8 mouse cellular contexts compared by ENCODE assay signal in genomic region chr5:129907775-129908174, GRCm38 (mm10). TPM values are rescaled to one million over a fixed set of nuclear protein-coding genes. Genes with fewer than 3 reads are reported as not detected.
DNase-seq lines count a peak whose midpoint lies in the region; ATAC-seq and TF ChIP-seq lines count a peak whose summit lies in the region.

No protein-coding gene starts in this region.

- no peaks in the 10 kb centered on the region for H3K4me1 ChIP-seq in lung, postnatal 0 days (ENCODE audit: insufficient read depth, low read depth, low read length)
- H3K4me1 ChIP-seq in lung, adult 2 months (ENCODE audit: control insufficient read depth, insufficient read depth, low read length), result no peaks in the 10 kb centered on the region; the same call in 1 of the 2 replicates
- no peaks in the 10 kb centered on the region for H3K4me1 ChIP-seq in forebrain, embryonic 11.5 days (replicated peaks; ENCODE audit: control insufficient read depth, insufficient read depth, low read length)
- 0 out of 2 replicates have a peak, but pooled peaks cover 8% of the 10 kb centered on the region for H3K4me1 ChIP-seq in limb, embryonic 12.5 days (replicated peaks)
- 0 out of 2 replicates have a peak, but pooled peaks cover 4% of the 10 kb centered on the region for H3K4me1 ChIP-seq in olfactory bulb, adult 2 months (ENCODE audit: control insufficient read depth, insufficient read depth, low read length)

- no peak for TF ChIP-seq POLR2A in lung, adult 2 months (IDR thresholded peaks at IDR 0.05; ENCODE audit: borderline replicate concordance, extremely low read depth, low read depth, low read length)
- TF ChIP-seq POLR2A in olfactory bulb, adult 2 months (IDR thresholded peaks at IDR 0.05; ENCODE audit: insufficient read depth, low read depth, low read length), result no peak

- no peak for ATAC-seq in lung, postnatal 0 days
- no peak for ATAC-seq in forebrain, embryonic 11.5 days (replicated peaks; ENCODE audit: low FRiP score)
- ATAC-seq in limb, embryonic 12.5 days (ENCODE audit: insufficient number of reproducible peaks, insufficient read depth, low FRiP score, low TSS enrichment, low read depth), result no peak
- ATAC-seq in frontal cortex, adult (ENCODE audit: low TSS enrichment), result no peak

- H3K27me3 ChIP-seq in lung, postnatal 0 days (replicated peaks; ENCODE audit: insufficient read depth, low read length), result no peaks in the 10 kb centered on the region
- no peaks in the 10 kb centered on the region for H3K27me3 ChIP-seq in forebrain, embryonic 11.5 days (ENCODE audit: control insufficient read depth, insufficient read depth, low read length)
- H3K27me3 ChIP-seq in limb, embryonic 12.5 days, result no peaks in the 10 kb centered on the region

- H3K27ac ChIP-seq in lung, postnatal 0 days (ENCODE audit: low read length), result no peak overlapping the region
- peak overlapping the region; percentile 68; the same call in 1 of the 2 replicates for H3K27ac ChIP-seq in forebrain, embryonic 11.5 days (ENCODE audit: low read depth, low read length)
- H3K27ac ChIP-seq in limb, embryonic 12.5 days, result peak overlapping the region; percentile 91
- H3K27ac ChIP-seq in olfactory bulb, adult 2 months (ENCODE audit: insufficient read depth, low read depth, low read length), result 0 out of 2 replicates have a peak overlapping the region, but pooled peaks have one; percentile 22

- H3K4me2 ChIP-seq in lung, postnatal 0 days (replicated peaks; ENCODE audit: low read depth, low read length), result peak overlapping the region; percentile 88
- H3K4me2 ChIP-seq in forebrain, embryonic 11.5 days (ENCODE audit: low read depth, low read length, severe bottlenecking), result peak overlapping the region; percentile 79
- H3K4me2 ChIP-seq in limb, embryonic 12.5 days, result peak overlapping the region; percentile 86

- no peak for TF ChIP-seq EP300 in lung, postnatal 0 days (IDR thresholded peaks at IDR 0.05)

- TF ChIP-seq CTCF in lung, postnatal 0 days (IDR thresholded peaks at IDR 0.05), result no peak
- TF ChIP-seq CTCF in lung, adult 2 months (IDR thresholded peaks at IDR 0.05; ENCODE audit: insufficient read depth, low read length), result no peak
- TF ChIP-seq CTCF in olfactory bulb, adult 2 months (IDR thresholded peaks at IDR 0.05; ENCODE audit: insufficient read depth, low read depth, low read length), result no peak

- no peaks in the 10 kb centered on the region for H3K9me3 ChIP-seq in lung, postnatal 0 days (ENCODE audit: low read length)
- H3K9me3 ChIP-seq in forebrain, embryonic 11.5 days (ENCODE audit: control insufficient read depth, low read length), result no peaks in the 10 kb centered on the region
- no peaks in the 10 kb centered on the region for H3K9me3 ChIP-seq in limb, embryonic 12.5 days

- DNase-seq in lung, postnatal 0 days (ENCODE audit: low spot score), result no peak
- no peak for DNase-seq in lung, adult 2 months
- no peak for DNase-seq in forebrain, embryonic 11.5 days (ENCODE audit: low spot score)
- DNase-seq in adrenal gland, adult 18-20 months (ENCODE audit: low spot score in 2 of 2), result no peak
- no peak for DNase-seq in adrenal gland, postnatal 25 days

- 21% methylated on average over 4 of the region's 4 CpGs for WGBS in lung, postnatal 0 days
- 27% methylated on average over 4 of the region's 4 CpGs for WGBS in lung, adult 2 months
- WGBS in forebrain, embryonic 11.5 days, result 28% methylated on average over 4 of the region's 4 CpGs
- 32% methylated on average over 4 of the region's 4 CpGs for WGBS in limb, embryonic 12.5 days
- WGBS in olfactory bulb, adult 2 months, result 10% methylated on average over 4 of the region's 4 CpGs

- H3K4me3 ChIP-seq in lung, postnatal 0 days (ENCODE audit: low read depth, low read length), result peak overlapping the region; percentile 69
- H3K4me3 ChIP-seq in lung, adult 2 months (replicated peaks; ENCODE audit: extremely low read depth, low read depth, low read length), result no peak overlapping the region
- peak overlapping the region; percentile 59 for H3K4me3 ChIP-seq in forebrain, embryonic 11.5 days (ENCODE audit: low read depth, low read length)
- peak overlapping the region; percentile 75 for H3K4me3 ChIP-seq in limb, embryonic 12.5 days (replicated peaks)
- H3K4me3 ChIP-seq in olfactory bulb, adult 2 months (ENCODE audit: insufficient read depth, low read depth, low read length), result no peak overlapping the region

- no peak overlapping the region for H3K9ac ChIP-seq in lung, postnatal 0 days (replicated peaks; ENCODE audit: low read depth)
- peak overlapping the region; percentile 76 for H3K9ac ChIP-seq in forebrain, embryonic 11.5 days (ENCODE audit: low read length)
- H3K9ac ChIP-seq in limb, embryonic 12.5 days (replicated peaks), result peak overlapping the region; percentile 57; the same call in 1 of the 2 replicates

- no peaks in the 10 kb centered on the region for H3K36me3 ChIP-seq in lung, postnatal 0 days (ENCODE audit: insufficient read depth, low read length)
- H3K36me3 ChIP-seq in forebrain, embryonic 11.5 days (ENCODE audit: control insufficient read depth, insufficient read depth, low read length), result no peaks in the 10 kb centered on the region
- H3K36me3 ChIP-seq in limb, embryonic 12.5 days, result peaks cover 8% of the 10 kb centered on the region; the same call in 1 of the 2 replicates

RNA-seq across cellular contexts. Expression of gene Nupr1l, which starts 0.6 kb away (rescaled TPM):
- 5.5 and 6.2 TPM in 2 replicates for polyA plus RNA-seq in lung, postnatal 0 days (2015; fragmentation: Nextera tagmentation; extraction: Ambion mirVana)
- 6.4 and 10.4 TPM in 2 replicates for polyA plus RNA-seq in lung, adult 2 months (2012; rRNA removed)
- polyA plus RNA-seq in forebrain, embryonic 11.5 days (2014; fragmentation: Nextera tagmentation; extraction: Ambion mirVana), result 4.0 and 5.1 TPM in 2 replicates
- polyA plus RNA-seq in limb, embryonic 12.5 days (2016; fragmentation: Nextera tagmentation; extraction: Ambion mirVana), result 5.0 and 6.2 TPM in 2 replicates
- not detected in 2 replicates for polyA plus RNA-seq in olfactory bulb, adult 2 months (2012; ENCODE audit: insufficient read depth, insufficient read length, low replicate concordance, missing spikeins)
- 1 to 10 TPM; 4.1 to 4.2 TPM for total RNA-seq in adrenal gland, adult 18-20 months (2021)
- 1.9 and 6.0 TPM in 2 replicates for total RNA-seq in adrenal gland, postnatal 25 days (2021)

RNA-seq across cellular contexts. Expression of gene Phkg1, which starts 9.4 kb away (rescaled TPM):
- polyA plus RNA-seq in lung, postnatal 0 days (2015; fragmentation: Nextera tagmentation; extraction: Ambion mirVana), result 0.08 and 0.10 TPM in 2 replicates
- polyA plus RNA-seq in lung, adult 2 months (2012; rRNA removed), result 2.4 and 6.9 TPM in 2 replicates
- polyA plus RNA-seq in forebrain, embryonic 11.5 days (2014; fragmentation: Nextera tagmentation; extraction: Ambion mirVana), result 0.25 and 0.33 TPM in 2 replicates
- polyA plus RNA-seq in limb, embryonic 12.5 days (2016; fragmentation: Nextera tagmentation; extraction: Ambion mirVana), result 0.24 and 0.36 TPM in 2 replicates
- not detected in 2 replicates for polyA plus RNA-seq in olfactory bulb, adult 2 months (2012; ENCODE audit: insufficient read depth, insufficient read length, low replicate concordance, missing spikeins)
- 1 to 10 TPM; 1.2 to 4.7 TPM for total RNA-seq in adrenal gland, adult 18-20 months (2021)
- 3.1 and 3.2 TPM in 2 replicates for total RNA-seq in adrenal gland, postnatal 25 days (2021)

RNA-seq across cellular contexts. Expression of gene Zbed5, which starts 12.3 kb away (rescaled TPM):
- 2.3 and 2.7 TPM in 2 replicates for polyA plus RNA-seq in lung, postnatal 0 days (2015; fragmentation: Nextera tagmentation; extraction: Ambion mirVana)
- 0.95 and 1.3 TPM in 2 replicates for polyA plus RNA-seq in lung, adult 2 months (2012; rRNA removed)
- 5.8 and 6.0 TPM in 2 replicates for polyA plus RNA-seq in forebrain, embryonic 11.5 days (2014; fragmentation: Nextera tagmentation; extraction: Ambion mirVana)
- 10.9 and 11.9 TPM in 2 replicates for polyA plus RNA-seq in limb, embryonic 12.5 days (2016; fragmentation: Nextera tagmentation; extraction: Ambion mirVana)
- polyA plus RNA-seq in olfactory bulb, adult 2 months (2012; ENCODE audit: insufficient read depth, insufficient read length, low replicate concordance, missing spikeins), result not detected in 2 replicates
- 1 to 10 TPM; 1.5 to 2.1 TPM for total RNA-seq in adrenal gland, adult 18-20 months (2021)
- total RNA-seq in adrenal gland, postnatal 25 days (2021), result 1.8 and 2.1 TPM in 2 replicates

RNA-seq across cellular contexts. Expression of gene Chchd2, which starts 20.5 kb away (rescaled TPM):
- 623 and 686 TPM in 2 replicates for polyA plus RNA-seq in lung, postnatal 0 days (2015; fragmentation: Nextera tagmentation; extraction: Ambion mirVana)
- polyA plus RNA-seq in lung, adult 2 months (2012; rRNA removed), result 686 and 760 TPM in 2 replicates
- 880 and 904 TPM in 2 replicates for polyA plus RNA-seq in forebrain, embryonic 11.5 days (2014; fragmentation: Nextera tagmentation; extraction: Ambion mirVana)
- polyA plus RNA-seq in limb, embryonic 12.5 days (2016; fragmentation: Nextera tagmentation; extraction: Ambion mirVana), result 926 and 978 TPM in 2 replicates
- polyA plus RNA-seq in olfactory bulb, adult 2 months (2012; ENCODE audit: insufficient read depth, insufficient read length, low replicate concordance, missing spikeins), result not detected in 2 replicates
- 1,000 to 10,000 TPM; 1,056 to 1,163 TPM for total RNA-seq in adrenal gland, adult 18-20 months (2021)
- total RNA-seq in adrenal gland, postnatal 25 days (2021), result 798 and 898 TPM in 2 replicates

RNA-seq across cellular contexts. Expression of gene Vkorc1l1, which starts 34.0 kb away (rescaled TPM):
- polyA plus RNA-seq in lung, postnatal 0 days (2015; fragmentation: Nextera tagmentation; extraction: Ambion mirVana), result 14.9 and 15.2 TPM in 2 replicates
- 9.7 and 19.5 TPM in 2 replicates for polyA plus RNA-seq in lung, adult 2 months (2012; rRNA removed)
- 32.1 and 35.7 TPM in 2 replicates for polyA plus RNA-seq in forebrain, embryonic 11.5 days (2014; fragmentation: Nextera tagmentation; extraction: Ambion mirVana)
- polyA plus RNA-seq in limb, embryonic 12.5 days (2016; fragmentation: Nextera tagmentation; extraction: Ambion mirVana), result 35.8 and 36.7 TPM in 2 replicates
- not detected in 2 replicates for polyA plus RNA-seq in olfactory bulb, adult 2 months (2012; ENCODE audit: insufficient read depth, insufficient read length, low replicate concordance, missing spikeins)
- total RNA-seq in adrenal gland, adult 18-20 months (2021), result 10 to 100 TPM; 27.7 to 33.9 TPM
- 27.7 and 30.8 TPM in 2 replicates for total RNA-seq in adrenal gland, postnatal 25 days (2021)

Comparison
In these comparisons a context has a peak if more than half of its experiments do, and no peak if none do; other contexts are left out.
1. H3K4me3 ChIP-seq: peak in lung, postnatal 0 days (single experiment), forebrain, embryonic 11.5 days (single experiment) and limb, embryonic 12.5 days (single experiment); none in lung, adult 2 months (single experiment) and olfactory bulb, adult 2 months (single experiment).
2. Peak in every context shown above with its lines, with median percentiles within 50 percentile points of each other: H3K4me2 ChIP-seq.